Mouse (Mus musculus): ENCODE data around the gene L2hgdh. TPM values are rescaled to one million over a fixed set of nuclear protein-coding genes. Genes with fewer than 3 reads are reported as not detected.
"Not testable (repeated sequence)": the region's sequence is repeated elsewhere in the genome, so short reads cannot be mapped to it uniquely, and the experiment has no call there.

L2hgdh gene
- polyA plus RNA-seq, 2 experiments = 7.5 to 9.3 TPM

- H3K9me3 ChIP-seq (ENCODE audit: control insufficient read depth, low read length) = no peaks in the 10 kb centered on the region
- H3K27ac ChIP-seq = no peak overlapping the region
- no peak overlapping the region for H3K4me3 ChIP-seq (ENCODE audit: insufficient read depth in 1 of 2, low read depth in 2 of 2, low read length in 2 of 2)
- H3K4me2 ChIP-seq (ENCODE audit: low read depth) = no peak overlapping the region
- DNase-seq (ENCODE audit: low read depth in 3 of 3, low spot score in 3 of 3) = no peak
- TF ChIP-seq CTCF (IDR thresholded peaks at IDR 0.05; ENCODE audit: low read depth) (no peak), EP300 (IDR thresholded peaks at IDR 0.05; ENCODE audit: low read depth) (no peak)
- no peak overlapping the region for H3K9ac ChIP-seq (replicated peaks)
- H3K4me1 ChIP-seq (replicated peaks; ENCODE audit: control insufficient read depth in 2 of 2, insufficient read depth in 2 of 2, low read length in 1 of 2) = peaks cover 4 to 10% of the 10 kb centered on the region in 2 experiments; a peak in 3 of 4 replicates
- no peaks in the 10 kb centered on the region for H3K36me3 ChIP-seq (replicated peaks; ENCODE audit: control insufficient read depth, insufficient read depth, low read depth)
- H3K27me3 ChIP-seq (ENCODE audit: control insufficient read depth, insufficient read depth, low read length) = no peaks in the 10 kb centered on the region
- ATAC-seq (ENCODE audit: insufficient read depth) = no peak
- WGBS (ENCODE audit: insufficient replicate concordance) = 71% methylated on average over 4 of the region's 4 CpGs
These were observed 48.5 kb downstream of the L2hgdh start for GRCm38 (mm10) chr12:69676157-69676556.

DNA sequence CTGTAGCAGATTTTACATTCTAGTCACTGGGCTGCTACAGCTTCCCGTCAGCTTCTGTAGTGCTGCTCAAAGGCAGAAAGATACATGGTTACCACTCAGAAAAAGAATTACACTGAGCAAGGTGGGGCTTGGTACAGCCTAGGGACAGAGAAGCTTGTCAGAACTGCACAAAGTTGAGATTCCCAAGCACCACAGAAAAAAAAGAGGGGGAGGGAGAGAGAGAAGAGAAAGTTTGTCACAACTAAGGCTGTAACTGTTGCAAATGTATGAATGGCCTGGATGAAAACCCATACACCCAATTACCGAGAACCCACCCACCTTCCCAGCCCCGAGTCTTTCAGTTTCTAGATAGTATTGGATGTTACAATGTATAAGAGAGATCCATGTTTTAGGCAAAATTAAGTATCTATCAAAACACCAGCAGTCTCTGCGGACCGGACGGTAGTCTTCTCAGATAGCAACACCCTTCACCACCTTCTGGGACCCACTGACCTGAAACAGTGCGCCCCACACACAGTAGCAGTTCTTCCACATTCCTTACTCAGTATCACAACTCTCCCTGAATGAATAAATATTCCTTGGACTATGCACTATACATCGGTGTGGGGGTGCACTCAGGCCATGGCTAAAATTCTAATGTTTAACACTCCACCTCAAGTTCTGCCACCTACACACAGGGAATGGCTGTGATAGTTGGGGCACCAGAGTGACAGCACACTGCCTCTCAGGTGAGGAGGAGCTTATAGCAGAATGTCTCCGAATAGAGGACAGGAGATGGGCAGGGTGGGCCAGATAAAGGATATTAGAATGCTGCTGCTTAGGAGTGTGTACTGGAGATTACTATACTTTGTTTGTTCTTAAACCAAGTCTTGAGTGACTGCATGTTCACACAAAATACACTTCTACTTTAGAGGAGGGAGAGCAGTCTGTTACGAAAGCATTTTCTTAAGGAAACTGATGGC is 49.8 kb downstream of the L2hgdh start:
- Histone ChIP-seq H3K9ac (replicated peaks) (no peak overlapping the region), H3K27ac (no peak overlapping the region), H3K4me2 (ENCODE audit: low read depth) (no peak overlapping the region), H3K27me3 (ENCODE audit: control insufficient read depth, insufficient read depth, low read length) (no peaks in the 10 kb centered on the region), H3K9me3 (ENCODE audit: control insufficient read depth, low read length) (no peaks in the 10 kb centered on the region), H3K4me1 (replicated peaks; ENCODE audit: control insufficient read depth in 2 of 2, insufficient read depth in 2 of 2, low read length in 1 of 2) (peaks cover 4 to 5% of the 10 kb centered on the region in 2 experiments; a peak in 2 of 4 replicates), H3K4me3 (ENCODE audit: insufficient read depth in 1 of 2, low read depth in 2 of 2, low read length in 2 of 2) (no peak overlapping the region), H3K36me3 (replicated peaks; ENCODE audit: control insufficient read depth, insufficient read depth, low read depth) (no peaks in the 10 kb centered on the region)
- ATAC-seq (ENCODE audit: insufficient read depth) (peak; percentile 51; the same call in 1 of the 2 replicates), DNase-seq (ENCODE audit: low read depth in 3 of 3, low spot score in 3 of 3) (no peak)
- TF ChIP-seq CTCF (IDR thresholded peaks at IDR 0.05; ENCODE audit: low read depth) (no peak), EP300 (IDR thresholded peaks at IDR 0.05; ENCODE audit: low read depth) (no peak)
- WGBS (ENCODE audit: insufficient replicate concordance) = 71% methylated on average over 10 of the region's 10 CpGs

DNA sequence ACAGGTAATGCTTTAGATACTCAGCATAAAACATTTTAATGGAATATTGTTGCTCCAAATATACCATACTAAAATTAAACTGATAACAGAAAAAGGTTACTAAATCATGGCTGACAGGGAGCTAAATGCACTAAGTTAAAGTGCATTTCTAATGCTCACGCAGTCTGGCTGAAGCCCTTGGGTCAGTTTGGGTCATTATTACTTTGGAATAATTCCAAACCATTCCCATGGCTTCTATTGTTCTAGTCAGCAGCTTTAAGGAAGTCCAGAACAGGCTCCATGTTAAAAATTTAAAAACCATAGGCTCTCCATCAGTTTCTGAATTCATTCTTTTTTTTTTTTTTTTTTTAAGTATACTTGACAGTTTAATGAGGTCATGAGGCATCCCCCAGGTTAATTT is 50.5 kb downstream of the L2hgdh start:
- Histone ChIP-seq H3K4me1 (replicated peaks; ENCODE audit: control insufficient read depth in 2 of 2, insufficient read depth in 2 of 2, low read length in 1 of 2) (peaks cover 4 to 5% of the 10 kb centered on the region in 2 experiments; a peak in 2 of 4 replicates), H3K27ac (no peak overlapping the region), H3K4me3 (ENCODE audit: insufficient read depth in 1 of 2, low read depth in 2 of 2, low read length in 2 of 2) (no peak overlapping the region), H3K4me2 (ENCODE audit: low read depth) (no peak overlapping the region), H3K9me3 (ENCODE audit: control insufficient read depth, low read length) (no peaks in the 10 kb centered on the region), H3K9ac (replicated peaks) (no peak overlapping the region), H3K36me3 (replicated peaks; ENCODE audit: control insufficient read depth, insufficient read depth, low read depth) (no peaks in the 10 kb centered on the region), H3K27me3 (ENCODE audit: control insufficient read depth, insufficient read depth, low read length) (no peaks in the 10 kb centered on the region)
- 80% methylated on average over 1 of the region's 1 CpGs for WGBS (ENCODE audit: insufficient replicate concordance)
- DNase-seq (ENCODE audit: low read depth in 3 of 3, low spot score in 3 of 3) = no peak
- no peak for ATAC-seq (ENCODE audit: insufficient read depth)
- TF ChIP-seq EP300 (IDR thresholded peaks at IDR 0.05; ENCODE audit: low read depth) (no peak), CTCF (IDR thresholded peaks at IDR 0.05; ENCODE audit: low read depth) (no peak)

- WGBS (ENCODE audit: insufficient replicate concordance) = 85% methylated on average over 5 of the region's 5 CpGs
- Histone ChIP-seq H3K4me3 (ENCODE audit: insufficient read depth in 1 of 2, low read depth in 2 of 2, low read length in 2 of 2) (no peak overlapping the region), H3K27me3 (ENCODE audit: control insufficient read depth, insufficient read depth, low read length) (no peaks in the 10 kb centered on the region), H3K4me1 (replicated peaks; ENCODE audit: control insufficient read depth in 2 of 2, insufficient read depth in 2 of 2, low read length in 1 of 2) (no peaks in the 10 kb centered on the region), H3K9me3 (ENCODE audit: control insufficient read depth, low read length) (no peaks in the 10 kb centered on the region), H3K9ac (replicated peaks) (no peak overlapping the region), H3K27ac (no peak overlapping the region), H3K4me2 (ENCODE audit: low read depth) (no peak overlapping the region), H3K36me3 (replicated peaks; ENCODE audit: control insufficient read depth, insufficient read depth, low read depth) (no peaks in the 10 kb centered on the region)
- ATAC-seq (ENCODE audit: insufficient read depth) (no peak), DNase-seq (ENCODE audit: low read depth in 3 of 3, low spot score in 3 of 3) (no peak)
- TF ChIP-seq CTCF (IDR thresholded peaks at IDR 0.05; ENCODE audit: low read depth) (no peak), EP300 (IDR thresholded peaks at IDR 0.05; ENCODE audit: low read depth) (no peak)
These were observed 58.0 kb downstream of the L2hgdh start for GRCm38 (mm10) chr12:69666721-69667120.

- no peak for ATAC-seq (ENCODE audit: insufficient read depth)
- WGBS (ENCODE audit: insufficient replicate concordance) = 82% methylated on average over 5 of the region's 5 CpGs
These were observed 63.0 kb downstream of the L2hgdh start for GRCm38 (mm10) chr12:69661658-69662057.

GRCm38 (mm10) chr12:69653973-69654372 is 70.7 kb downstream of the L2hgdh start:
- peak in 2 of 3 experiments; percentile 17 to 24 for DNase-seq (ENCODE audit: low read depth in 3 of 3, low spot score in 3 of 3)
- not testable (repeated sequence) for H3K4me2 ChIP-seq (ENCODE audit: low read depth); H3K27ac ChIP-seq; H3K4me1 ChIP-seq (replicated peaks; ENCODE audit: control insufficient read depth in 2 of 2, insufficient read depth in 2 of 2, low read length in 1 of 2); H3K36me3 ChIP-seq (replicated peaks; ENCODE audit: control insufficient read depth, insufficient read depth, low read depth); H3K9me3 ChIP-seq (ENCODE audit: control insufficient read depth, low read length); H3K27me3 ChIP-seq (ENCODE audit: control insufficient read depth, insufficient read depth, low read length); H3K9ac ChIP-seq (replicated peaks); H3K4me3 ChIP-seq (ENCODE audit: insufficient read depth in 1 of 2, low read depth in 2 of 2, low read length in 2 of 2)
- peak; percentile 63 for ATAC-seq (ENCODE audit: insufficient read depth)

More at GRCm38 (mm10) chr12:69661658-69662057, 63.0 kb downstream of the L2hgdh start:
- Histone ChIP-seq H3K36me3 (replicated peaks; ENCODE audit: control insufficient read depth, insufficient read depth, low read depth) (no peaks in the 10 kb centered on the region), H3K9me3 (ENCODE audit: control insufficient read depth, low read length) (no peaks in the 10 kb centered on the region), H3K27ac (no peak overlapping the region), H3K9ac (replicated peaks) (no peak overlapping the region), H3K4me1 (replicated peaks; ENCODE audit: control insufficient read depth in 2 of 2, insufficient read depth in 2 of 2, low read length in 1 of 2) (no peaks in the 10 kb centered on the region), H3K4me2 (ENCODE audit: low read depth) (no peak overlapping the region), H3K4me3 (ENCODE audit: insufficient read depth in 1 of 2, low read depth in 2 of 2, low read length in 2 of 2) (no peak overlapping the region), H3K27me3 (ENCODE audit: control insufficient read depth, insufficient read depth, low read length) (no peaks in the 10 kb centered on the region)
- no peak for TF ChIP-seq EP300 (IDR thresholded peaks at IDR 0.05; ENCODE audit: low read depth)
- no peak for TF ChIP-seq CTCF (IDR thresholded peaks at IDR 0.05; ENCODE audit: low read depth)
- DNase-seq (ENCODE audit: low read depth in 3 of 3, low spot score in 3 of 3) = no peak

Data from liver, embryonic 14.5 days (tissue).